Mouse (Mus musculus) gastrocnemius, postnatal 10 days (tissue): Measurements from ENCODE around the gene Tyw1. TPM values are rescaled to one million over a fixed set of nuclear protein-coding genes. Genes with fewer than 3 reads are reported as not detected.

Experiments
- DNase-seq: peaks from one replicate; pipeline ENCODE4 v3.0.0; 2021; ENCODE audit warnings: mixed read lengths
- total RNA-seq, 2 experiments: library from RNA; stranded (reverse); gene quantifications; 2 replicates each; pipeline ENCODE4 v1.2.3; 2021

Gene Tyw1
- total RNA-seq, 2 experiments from 2014 or later, result 9.1 to 9.3 TPM

GRCm38 (mm10) chr5:130264433-130265005 lies 9.1 kb downstream of the Tyw1 start:
- DNase-seq, result no peak

- DNase-seq, result peak; percentile 39
These were observed 11.2 kb downstream of the Tyw1 start for GRCm38 (mm10) chr5:130266651-130267050.

GRCm38 (mm10) chr5:130267316-130267715 lies 11.9 kb downstream of the Tyw1 start:
- DNase-seq, result peak; percentile 24

GRCm38 (mm10) chr5:130268976-130269375 lies 13.6 kb downstream of the Tyw1 start:
- DNase-seq, result no peak

GRCm38 (mm10) chr5:130272344-130272743 lies 16.9 kb downstream of the Tyw1 start:
- DNase-seq, result no peak

GRCm38 (mm10) chr5:130273046-130273445 lies 17.6 kb downstream of the Tyw1 start:
- DNase-seq, result no peak

- DNase-seq, result peak; percentile 20
These were observed 20.1 kb downstream of the Tyw1 start for GRCm38 (mm10) chr5:130275509-130275908.

GRCm38 (mm10) chr5:130278011-130278472 lies 22.6 kb downstream of the Tyw1 start:
- no peak for DNase-seq

GRCm38 (mm10) chr5:130283079-130283732 lies 27.8 kb downstream of the Tyw1 start:
- no peak for DNase-seq

GRCm38 (mm10) chr5:130288106-130288505 lies 32.7 kb downstream of the Tyw1 start:
- no peak for DNase-seq

GRCm38 (mm10) chr5:130290242-130290641 lies 34.8 kb downstream of the Tyw1 start:
- DNase-seq, result no peak

- DNase-seq, result no peak
These were observed 35.4 kb downstream of the Tyw1 start for GRCm38 (mm10) chr5:130290775-130291174.

- DNase-seq, result no peak
These were observed 37.6 kb downstream of the Tyw1 start for GRCm38 (mm10) chr5:130292976-130293375.

GRCm38 (mm10) chr5:130293941-130294340 lies 38.5 kb downstream of the Tyw1 start:
- DNase-seq, result no peak

GRCm38 (mm10) chr5:130294598-130294997 lies 39.2 kb downstream of the Tyw1 start:
- DNase-seq, result no peak

- no peak for DNase-seq
These were observed 40.7 kb downstream of the Tyw1 start for GRCm38 (mm10) chr5:130296071-130296470.

- no peak for DNase-seq
These were observed 43.5 kb downstream of the Tyw1 start for GRCm38 (mm10) chr5:130298831-130299460.

- no peak for DNase-seq
These were observed 44.1 kb downstream of the Tyw1 start for GRCm38 (mm10) chr5:130299526-130299925.

- peak; percentile 53 for DNase-seq
These were observed 48.2 kb downstream of the Tyw1 start for GRCm38 (mm10) chr5:130303611-130304010.

- no peak for DNase-seq
These were observed 52.5 kb downstream of the Tyw1 start for GRCm38 (mm10) chr5:130307921-130308320.

- DNase-seq, result no peak
These were observed 54.7 kb downstream of the Tyw1 start for GRCm38 (mm10) chr5:130310077-130310476.

GRCm38 (mm10) chr5:130310827-130311226 lies 55.4 kb downstream of the Tyw1 start:
- DNase-seq, result no peak

GRCm38 (mm10) chr5:130313488-130313887 lies 58.1 kb downstream of the Tyw1 start:
- DNase-seq, result no peak

GRCm38 (mm10) chr5:130314926-130315325 lies 59.5 kb downstream of the Tyw1 start:
- DNase-seq, result no peak
